Mouse (Mus musculus) spleen, adult 2 months (tissue): ENCODE results near the gene Yju2. TPM values are rescaled to one million over a fixed set of nuclear protein-coding genes. Genes with fewer than 3 reads are reported as not detected.

Experiments used
- DNase-seq, 2 experiments: peaks; one replicate each; pipeline versions ENCODE4 v3.0.0 to v3.0.0-alpha.2; 2012 to 2021; ENCODE audit warnings: low spot score in 2 of 2, low read depth in 1 of 2
- H3K27ac ChIP-seq: fragments of 200-500 bp; 2 replicates; pipeline ENCODE4 v1.5.1; 2012; ENCODE audit warnings: low read length, inconsistent platforms; ENCODE audit not compliant: insufficient read depth
- H3K27me3 ChIP-seq: fragments of 200-500 bp; 2 replicates; pipeline ENCODE4 v1.6.1; 2012; ENCODE audit warnings: mild to moderate bottlenecking, moderate library complexity, low read length, inconsistent platforms; ENCODE audit not compliant: control insufficient read depth, insufficient read depth
- H3K36me3 ChIP-seq: fragments of 200-500 bp; 2 replicates; pipeline ENCODE4 v1.6.1; 2012; ENCODE audit warnings: mild to moderate bottlenecking, low read length, inconsistent platforms; ENCODE audit not compliant: control insufficient read depth, insufficient read depth
- H3K4me1 ChIP-seq: fragments of 200-500 bp; 2 replicates; pipeline ENCODE4 v1.6.1; 2011; ENCODE audit warnings: inconsistent platforms; ENCODE audit not compliant: control insufficient read depth, insufficient read depth, insufficient read length
- H3K4me3 ChIP-seq: fragments of 200-500 bp; 2 replicates; pipeline ENCODE4 v1.5.1; 2011; ENCODE audit warnings: mild to moderate bottlenecking, inconsistent platforms; ENCODE audit not compliant: insufficient read depth, insufficient read length; ENCODE audit errors: extremely low read depth
- CTCF ChIP-seq: fragments of 200-500 bp; IDR thresholded peaks from 2 replicates; pipeline ENCODE4 v1.5.1; 2011; ENCODE audit warnings: mild to moderate bottlenecking, inconsistent platforms; ENCODE audit not compliant: insufficient read depth, insufficient read length, insufficient replicate concordance; ENCODE audit errors: extremely low read depth
- POLR2A ChIP-seq: fragments of 200-500 bp; IDR thresholded peaks from 2 replicates; pipeline ENCODE4 v1.6.1; 2011; ENCODE audit warnings: low read depth, low read length, inconsistent platforms
- WGBS: fragments of 180-500 bp; shearing (Covaris S2); methylation state at CpG from one replicate; pipeline ENCODE4 v1.1.7; 2018; 5-methylcytosine and 5-hydroxymethylcytosine counted together
- polyA plus RNA-seq: library from polyadenylated mRNA; depleted of rRNA; stranded (reverse); fragments of >200 nt; gene quantifications from 2 replicates; pipeline ENCODE4 v1.2.3, GENCODE M21; 2012; rRNA removed

Yju2 gene
- polyA plus RNA-seq, 1 experiment: 8.2 TPM

- peaks cover 8% of the 10 kb centered on the region for H3K36me3 ChIP-seq
- H3K4me1 ChIP-seq: peaks cover 10% of the 10 kb centered on the region; the same call in 1 of the 2 replicates
- peak in 1 of 2 experiments; percentile 75 for DNase-seq
- H3K4me3 ChIP-seq: no peak overlapping the region
- WGBS: 14% methylated on average over 9 of the region's 9 CpGs
- H3K27ac ChIP-seq: no peak overlapping the region
- TF ChIP-seq POLR2A: no peak
- peak; percentile 97 for TF ChIP-seq CTCF
- no peaks in the 10 kb centered on the region for H3K27me3 ChIP-seq
Observed at GRCm38 (mm10) chr17:56010681-56011080, 51.8 kb downstream of the Yju2 start.

DNA sequence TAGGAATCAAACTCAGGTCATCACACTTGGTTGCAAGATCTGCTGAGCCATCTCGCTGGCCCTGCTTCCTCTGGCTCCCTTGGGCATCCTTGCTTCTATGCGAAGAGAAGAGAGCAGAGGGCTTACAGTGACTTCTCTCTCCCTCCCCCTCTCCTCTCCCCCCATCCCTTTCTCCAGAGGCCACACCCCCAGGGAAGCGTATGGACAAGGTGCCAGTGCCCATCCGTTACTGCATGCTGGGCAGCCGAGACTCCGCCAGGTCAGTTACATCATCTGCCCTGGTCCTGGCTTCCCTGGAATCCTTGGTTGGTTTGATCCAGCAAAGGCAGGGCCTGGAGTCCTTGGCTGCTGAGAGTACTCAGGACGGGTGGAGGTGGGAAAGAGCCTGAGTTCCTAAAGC lies 52.5 kb downstream of the Yju2 start:
- Histone ChIP-seq H3K27ac (no peak overlapping the region), H3K4me3 (no peak overlapping the region), H3K27me3 (no peaks in the 10 kb centered on the region), H3K4me1 (peaks cover 10% of the 10 kb centered on the region; the same call in 1 of the 2 replicates), H3K36me3 (peaks cover 14% of the 10 kb centered on the region)
- TF ChIP-seq CTCF: no peak
- TF ChIP-seq POLR2A: no peak
- WGBS: 94% methylated on average over 7 of the region's 7 CpGs
- DNase-seq: no peak

DNA sequence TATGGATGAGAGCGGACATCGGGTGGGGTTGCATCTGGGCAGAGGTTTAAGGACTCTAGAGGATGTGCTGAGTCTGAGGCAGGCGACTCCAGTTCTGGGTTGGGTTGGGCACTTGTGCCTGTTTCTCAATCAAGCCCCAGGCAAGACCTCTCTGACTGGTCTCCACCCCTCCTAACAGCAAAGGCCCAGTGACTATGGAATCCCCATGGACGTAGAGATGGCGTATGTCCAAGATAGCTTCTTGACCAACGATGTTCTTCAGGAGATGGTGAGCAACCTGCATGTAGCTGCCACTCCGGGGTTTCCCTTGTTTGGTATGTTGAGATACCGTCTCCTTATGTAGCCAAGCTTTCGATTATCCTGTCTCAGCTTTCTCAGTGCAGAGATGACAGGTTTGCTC lies 56.4 kb downstream of the Yju2 start:
- no peaks in the 10 kb centered on the region for H3K27me3 ChIP-seq
- no peak overlapping the region for H3K27ac ChIP-seq
- no peak overlapping the region for H3K4me3 ChIP-seq
- no peak for TF ChIP-seq CTCF
- TF ChIP-seq POLR2A: no peak
- DNase-seq: no peak
- H3K36me3 ChIP-seq: peaks cover 34% of the 10 kb centered on the region
- peaks cover 7% of the 10 kb centered on the region; the same call in 1 of the 2 replicates for H3K4me1 ChIP-seq
- WGBS: 95% methylated on average over 9 of the region's 9 CpGs

DNA sequence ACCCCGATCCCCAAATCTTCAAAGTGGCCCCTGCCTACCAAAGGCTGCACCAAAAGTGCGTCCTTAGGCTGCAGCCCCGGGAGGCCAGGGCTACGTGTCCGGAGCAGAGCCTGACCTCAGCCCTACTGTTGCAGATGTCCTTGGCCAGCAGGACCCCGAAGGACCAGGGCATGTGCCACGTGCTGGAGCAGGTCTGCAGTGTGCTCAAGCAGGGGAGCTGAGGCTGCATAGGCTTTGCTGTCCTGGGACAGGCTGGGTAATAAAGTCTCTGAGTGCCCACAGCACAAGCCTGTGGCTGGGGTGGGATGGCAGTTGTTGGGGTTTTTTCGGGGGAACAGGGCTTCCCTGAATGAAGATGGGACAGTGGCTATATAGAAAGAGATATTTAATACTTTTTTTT lies 57.5 kb downstream of the Yju2 start:
- no peak for DNase-seq
- TF ChIP-seq POLR2A (no peak), CTCF (no peak)
- peaks cover 14% of the 10 kb centered on the region for H3K4me1 ChIP-seq
- no peak overlapping the region for H3K4me3 ChIP-seq
- no peak overlapping the region for H3K27ac ChIP-seq
- peaks cover 34% of the 10 kb centered on the region for H3K36me3 ChIP-seq
- no peaks in the 10 kb centered on the region for H3K27me3 ChIP-seq
- WGBS: 92% methylated on average over 8 of the region's 8 CpGs

- TF ChIP-seq CTCF (no peak), POLR2A (no peak)
- Histone ChIP-seq H3K27me3 (no peaks in the 10 kb centered on the region), H3K4me3 (no peak overlapping the region), H3K36me3 (peaks cover 34% of the 10 kb centered on the region), H3K4me1 (peaks cover 21% of the 10 kb centered on the region), H3K27ac (no peak overlapping the region)
- DNase-seq: no peak
- WGBS: 94% methylated on average over 15 of the region's 15 CpGs
Observed at GRCm38 (mm10) chr17:56016793-56017785, 58.2 kb downstream of the Yju2 start.

DNA sequence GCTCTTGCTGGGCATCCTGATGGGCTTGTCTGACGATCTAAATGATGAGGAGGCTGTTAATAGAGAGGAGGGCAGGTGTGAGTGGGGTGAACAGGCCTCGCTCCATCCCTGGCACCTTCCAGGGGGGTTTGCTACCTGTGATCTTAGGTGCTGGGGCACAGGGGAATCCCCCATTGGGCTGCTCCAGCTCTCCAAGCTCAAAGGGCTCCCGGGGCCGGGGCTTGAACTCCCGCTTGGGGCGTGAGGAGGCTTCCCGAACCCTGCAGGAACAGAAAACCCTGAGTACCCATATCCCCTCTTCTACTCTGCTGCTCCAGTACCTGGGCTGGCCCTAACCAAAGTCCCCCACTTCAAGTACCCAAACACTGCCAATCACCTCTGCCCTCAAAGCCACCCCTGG lies 58.9 kb downstream of the Yju2 start:
- H3K36me3 ChIP-seq: peaks cover 34% of the 10 kb centered on the region
- 91% methylated on average over 7 of the region's 7 CpGs for WGBS
- H3K4me3 ChIP-seq: no peak overlapping the region
- DNase-seq: no peak
- no peak overlapping the region for H3K27ac ChIP-seq
- no peaks in the 10 kb centered on the region for H3K27me3 ChIP-seq
- H3K4me1 ChIP-seq: peaks cover 28% of the 10 kb centered on the region
- TF ChIP-seq POLR2A (no peak), CTCF (no peak)

Other genes with a start within 250 kb of the Yju2 start
- gene Pot1b, start 246.5 kb upstream of the Yju2 start, polyA plus RNA-seq: 3.9 and 5.6 TPM in 2 replicates
- gene Adgre4, start 209.1 kb upstream of the Yju2 start, polyA plus RNA-seq: 14.1 and 14.9 TPM in 2 replicates
- 0.18 and 0.33 TPM in 2 replicates for gene Zfp119a, start 80.2 kb upstream of the Yju2 start, polyA plus RNA-seq
- gene Zfp959, start 67.0 kb upstream of the Yju2 start, polyA plus RNA-seq: 0.88 and 0.96 TPM in 2 replicates
- 0.25 and 0.27 TPM in 2 replicates for gene Zfp119b, start 9.6 kb upstream of the Yju2 start, polyA plus RNA-seq
- 36.3 and 44.8 TPM in 2 replicates for gene Ebi3, start 6.5 kb upstream of the Yju2 start, polyA plus RNA-seq
- gene Shd, start 11.4 kb downstream of the Yju2 start, polyA plus RNA-seq: 1.9 and 2.2 TPM in 2 replicates
- 0.06 and 0.07 TPM in 2 replicates for gene Fsd1, start 27.4 kb downstream of the Yju2 start, polyA plus RNA-seq
- gene Stap2, start 46.5 kb downstream of the Yju2 start, polyA plus RNA-seq: 9.1 and 12.0 TPM in 2 replicates
- 76.7 and 135 TPM in 2 replicates for gene Mpnd, start 46.6 kb downstream of the Yju2 start, polyA plus RNA-seq
- gene Sh3gl1, start 77.5 kb downstream of the Yju2 start, polyA plus RNA-seq: 72.3 and 80.8 TPM in 2 replicates
- 2.8 and 4.3 TPM in 2 replicates for gene Chaf1a, start 81.3 kb downstream of the Yju2 start, polyA plus RNA-seq
- 45.3 and 56.4 TPM in 2 replicates for gene Ubxn6, start 115.9 kb downstream of the Yju2 start, polyA plus RNA-seq
- 42.3 and 52.3 TPM in 2 replicates for gene Hdgfl2, start 120.5 kb downstream of the Yju2 start, polyA plus RNA-seq
- gene Plin4, start 150.7 kb downstream of the Yju2 start, polyA plus RNA-seq: 2.3 and 3.0 TPM in 2 replicates
- gene Plin5, start 158.5 kb downstream of the Yju2 start, polyA plus RNA-seq: 0.30 and 0.36 TPM in 2 replicates
- gene Lrg1, start 162.9 kb downstream of the Yju2 start, polyA plus RNA-seq: 56.0 and 79.2 TPM in 2 replicates
- 9.1 and 11.8 TPM in 2 replicates for gene Sema6b, start 181.2 kb downstream of the Yju2 start, polyA plus RNA-seq
- 6.6 and 7.3 TPM in 2 replicates for gene Tnfaip8l1, start 203.4 kb downstream of the Yju2 start, polyA plus RNA-seq
- 27.5 and 36.4 TPM in 2 replicates for gene Mydgf, start 224.8 kb downstream of the Yju2 start, polyA plus RNA-seq